Mouse (Mus musculus) liver, adult 2 months (tissue): Measurements from ENCODE around the gene Slc44a3. TPM values are rescaled to one million over a fixed set of nuclear protein-coding genes. Genes with fewer than 3 reads are reported as not detected.

Experiments
- DNase-seq: peaks from one replicate; pipeline ENCODE4 v3.0.0-alpha.2; 2011; ENCODE audit warnings: low read depth, low spot score; ENCODE audit errors: extremely low read depth
- H3K27ac ChIP-seq: fragments of 200-500 bp; replicated peaks from 2 replicates; pipeline ENCODE4 v1.5.1; 2012; ENCODE audit warnings: low read depth, mild to moderate bottlenecking, control low read depth, inconsistent platforms, low read length; ENCODE audit not compliant: insufficient read depth
- H3K27me3 ChIP-seq: fragments of 200-500 bp; 2 replicates; pipeline ENCODE4 v1.6.1; 2012; ENCODE audit warnings: mild to moderate bottlenecking, moderate library complexity, low read length, inconsistent platforms; ENCODE audit not compliant: control insufficient read depth, insufficient read depth
- H3K36me3 ChIP-seq: fragments of 200-500 bp; 2 replicates; pipeline ENCODE4 v1.6.1; 2012; ENCODE audit warnings: low read length, inconsistent platforms; ENCODE audit not compliant: control insufficient read depth, insufficient read depth
- H3K4me1 ChIP-seq: fragments of 200-500 bp; 2 replicates; pipeline ENCODE4 v1.6.1; 2011; ENCODE audit warnings: low read length; ENCODE audit not compliant: control insufficient read depth, insufficient read depth
- H3K4me3 ChIP-seq: fragments of 200-500 bp; 2 replicates; pipeline ENCODE4 v1.5.1; 2011; ENCODE audit warnings: low read depth, mild to moderate bottlenecking, control low read depth, low read length, moderate library complexity; ENCODE audit not compliant: insufficient read depth
- H3K79me2 ChIP-seq: fragments of 200-500 bp; 2 replicates; pipeline ENCODE4 v1.6.1; 2012; ENCODE audit warnings: inconsistent platforms, mild to moderate bottlenecking, low read length, moderate library complexity; ENCODE audit not compliant: control insufficient read depth, insufficient read depth
- H3K9ac ChIP-seq: fragments of 200-500 bp; 2 replicates; pipeline ENCODE4 v1.6.1; 2012; ENCODE audit warnings: low read depth, mild to moderate bottlenecking, control low read depth, inconsistent platforms, low read length
- CTCF ChIP-seq: fragments of 200-500 bp; IDR thresholded peaks from 2 replicates; pipeline ENCODE4 v1.5.1; 2011; ENCODE audit warnings: low read depth, low read length, control low read depth
- POLR2A ChIP-seq: fragments of 200-500 bp; IDR thresholded peaks from 2 replicates; pipeline ENCODE4 v1.6.1; 2011; ENCODE audit warnings: low read length, control low read depth; ENCODE audit not compliant: insufficient read depth; ENCODE audit errors: extremely low read depth
- WGBS: fragments of 180-500 bp; shearing (Covaris S2); methylation state at CpG from one replicate; pipeline ENCODE4 v1.1.7; 2018; 5-methylcytosine and 5-hydroxymethylcytosine counted together
- polyA plus RNA-seq: library from polyadenylated mRNA; depleted of rRNA; stranded (reverse); fragments of >200 nt; gene quantifications from 2 replicates; pipeline ENCODE4 v1.2.3, GENCODE M21; 2012
- total RNA-seq: library from RNA; depleted of rRNA; stranded (reverse); fragments of >200 nt; gene quantifications from 2 replicates; pipeline ENCODE4 v1.2.3, GENCODE M21; 2014

Gene Slc44a3
- total and polyA plus RNA-seq, 2 experiments: 4.7 to 6.6 TPM

DNA sequence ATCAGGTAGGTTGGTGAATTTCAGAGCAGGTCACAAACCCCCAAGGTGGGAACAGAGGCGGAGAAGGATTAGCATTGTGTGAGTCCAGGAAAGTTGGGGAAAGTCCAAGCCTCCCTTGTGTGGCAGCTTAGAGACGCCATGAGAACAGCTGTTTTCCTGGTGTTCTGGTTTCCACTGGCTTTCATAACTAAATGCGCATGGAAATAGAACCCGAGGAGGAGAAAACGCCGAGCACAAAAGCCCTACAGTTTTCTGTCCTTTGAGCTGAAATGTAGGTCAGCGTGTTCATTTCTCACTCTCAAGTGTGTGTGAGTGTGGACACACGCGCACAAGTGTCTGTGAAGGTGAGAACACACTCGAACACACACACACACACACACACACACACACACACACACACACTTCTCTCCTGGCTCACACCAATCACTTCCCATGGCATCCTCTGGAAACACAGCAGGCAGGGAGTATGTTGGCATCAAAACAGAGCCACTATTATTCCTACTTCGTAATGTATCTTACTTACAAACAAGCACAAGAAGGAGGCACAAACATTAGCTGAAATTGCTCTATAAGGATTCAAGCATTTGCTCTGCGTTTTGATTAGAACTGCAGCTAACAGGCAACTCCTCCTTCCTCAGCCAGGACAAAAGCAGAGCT lies 42.6 kb downstream of the Slc44a3 start:
- peaks cover 7% of the 10 kb centered on the region for H3K4me1 ChIP-seq
- no peak for DNase-seq
- no peaks in the 10 kb centered on the region for H3K27me3 ChIP-seq
- H3K79me2 ChIP-seq: no peaks in the 10 kb centered on the region
- H3K27ac ChIP-seq: no peak overlapping the region
- H3K9ac ChIP-seq: no peak overlapping the region
- 91% methylated on average over 12 of the region's 12 CpGs for WGBS
- no peak overlapping the region for H3K4me3 ChIP-seq
- H3K36me3 ChIP-seq: no peaks in the 10 kb centered on the region
- TF ChIP-seq CTCF (no peak), POLR2A (no peak)

- WGBS: 84% methylated on average over 2 of the region's 2 CpGs
- Histone ChIP-seq H3K4me1 (no peaks in the 10 kb centered on the region), H3K4me3 (no peak overlapping the region), H3K27me3 (no peaks in the 10 kb centered on the region), H3K36me3 (no peaks in the 10 kb centered on the region), H3K9ac (no peak overlapping the region), H3K79me2 (no peaks in the 10 kb centered on the region), H3K27ac (no peak overlapping the region)
- no peak for DNase-seq
- no peak for TF ChIP-seq CTCF
- no peak for TF ChIP-seq POLR2A
Observed at GRCm38 (mm10) chr3:121485201-121485600, 47.0 kb downstream of the Slc44a3 start.

DNA sequence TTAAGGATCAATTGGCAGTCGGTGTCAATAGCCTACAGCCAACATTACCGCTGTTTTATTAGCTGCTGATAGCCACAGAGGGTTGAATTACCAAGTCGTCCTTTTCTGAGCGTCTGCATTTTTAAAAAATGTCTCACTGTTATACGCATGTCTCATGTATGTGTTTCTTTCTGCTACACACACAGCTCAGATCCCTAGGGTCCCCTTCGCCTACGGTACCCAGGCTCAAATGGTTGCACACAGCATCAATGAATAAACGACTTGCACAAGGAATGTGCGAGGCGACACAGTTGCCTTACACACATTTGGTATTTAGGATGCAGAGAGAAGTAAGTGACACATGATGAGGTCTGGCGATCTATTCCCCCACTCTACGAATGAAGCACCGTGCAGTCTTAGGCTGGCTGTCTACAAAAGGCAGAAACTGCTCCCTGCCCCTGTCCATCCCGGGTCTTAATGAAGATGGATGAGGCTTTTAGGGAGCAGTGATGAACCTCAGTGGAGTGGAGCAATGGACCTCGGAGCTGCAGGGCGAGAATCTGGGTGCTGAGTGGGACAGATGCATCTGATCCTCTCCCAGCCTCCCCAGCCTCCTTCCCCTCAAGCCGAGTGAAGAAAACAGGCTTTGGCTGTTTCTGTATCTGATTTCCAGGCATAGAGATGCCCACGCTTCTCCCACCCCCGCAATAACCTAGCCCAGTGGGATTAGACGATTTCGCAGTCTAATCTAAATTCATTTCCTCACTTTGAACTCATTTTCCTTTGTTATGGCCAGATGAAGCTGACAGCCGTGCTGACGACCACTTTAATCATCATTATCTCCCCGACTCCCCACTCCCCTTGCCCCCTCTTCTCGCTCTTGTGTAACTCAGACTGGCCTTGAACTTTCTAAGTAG lies 48.7 kb downstream of the Slc44a3 start:
- TF ChIP-seq CTCF (no peak), POLR2A (no peak)
- Histone ChIP-seq H3K9ac (no peak overlapping the region), H3K79me2 (no peaks in the 10 kb centered on the region), H3K27me3 (no peaks in the 10 kb centered on the region), H3K4me1 (no peaks in the 10 kb centered on the region), H3K4me3 (no peak overlapping the region), H3K27ac (no peak overlapping the region), H3K36me3 (no peaks in the 10 kb centered on the region)
- DNase-seq: no peak
- 78% methylated on average over 25 of the region's 25 CpGs for WGBS

GRCm38 (mm10) chr3:121481564-121481963 lies 50.6 kb downstream of the Slc44a3 start:
- Histone ChIP-seq H3K4me3 (no peak overlapping the region), H3K36me3 (no peaks in the 10 kb centered on the region), H3K79me2 (no peaks in the 10 kb centered on the region), H3K4me1 (no peaks in the 10 kb centered on the region), H3K9ac (no peak overlapping the region), H3K27ac (no peak overlapping the region), H3K27me3 (no peaks in the 10 kb centered on the region)
- 67% methylated on average over 6 of the region's 6 CpGs for WGBS
- TF ChIP-seq CTCF: no peak
- no peak for TF ChIP-seq POLR2A
- DNase-seq: no peak

DNA sequence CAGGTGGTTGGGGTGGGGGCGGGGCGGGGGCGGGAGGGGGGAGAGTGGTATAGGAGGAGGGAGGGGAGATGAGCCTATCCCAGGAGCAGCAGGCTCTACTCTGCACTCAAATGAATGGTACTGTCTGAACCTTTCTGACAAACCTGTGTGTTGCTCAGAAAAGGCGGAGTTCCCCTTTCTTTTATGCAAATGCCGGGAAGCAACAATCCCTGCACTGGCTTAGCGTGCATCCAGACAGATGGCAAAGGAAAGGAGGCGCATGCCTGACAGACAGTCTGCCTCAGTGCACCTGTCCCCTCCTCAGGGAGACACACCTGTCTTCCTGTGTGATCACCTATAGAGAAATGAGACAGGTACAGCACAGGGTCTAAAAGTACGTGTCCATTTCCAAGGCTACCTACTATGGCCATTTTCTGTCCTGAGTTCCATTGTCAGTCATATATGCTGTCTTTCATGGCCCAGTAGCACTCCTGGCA lies 51.2 kb downstream of the Slc44a3 start:
- no peak overlapping the region for H3K9ac ChIP-seq
- no peaks in the 10 kb centered on the region for H3K27me3 ChIP-seq
- no peaks in the 10 kb centered on the region for H3K36me3 ChIP-seq
- no peak overlapping the region for H3K27ac ChIP-seq
- H3K79me2 ChIP-seq: no peaks in the 10 kb centered on the region
- TF ChIP-seq CTCF (no peak), POLR2A (no peak)
- H3K4me1 ChIP-seq: no peaks in the 10 kb centered on the region
- no peak overlapping the region for H3K4me3 ChIP-seq
- no peak for DNase-seq
- WGBS: 81% methylated on average over 8 of the region's 8 CpGs
